Mouse (Mus musculus) embryonic facial prominence, embryonic 10.5 days (tissue): Measurements from ENCODE around the gene Tra2b. TPM values are rescaled to one million over a fixed set of nuclear protein-coding genes. Genes with fewer than 3 reads are reported as not detected.
"Not testable (repeated sequence)": the region's sequence is repeated elsewhere in the genome, so short reads cannot be mapped to it uniquely, and the experiment has no call there.

ENCODE experiments used
- DNase-seq: peaks from one replicate; pipeline ENCODE4 v3.0.0-alpha.2; 2017; ENCODE audit warnings: low spot score
- H3K27ac ChIP-seq: fragments of 300-500 bp; sonication (generic); replicated peaks from 2 replicates; pipeline ENCODE4 v1.5.1; 2016; ENCODE audit warnings: mild to moderate bottlenecking
- H3K27me3 ChIP-seq: fragments of 300-500 bp; sonication (generic); replicated peaks from 2 replicates; pipeline ENCODE4 v1.6.1; 2016; ENCODE audit warnings: low read depth, mild to moderate bottlenecking; ENCODE audit not compliant: poor library complexity, severe bottlenecking
- H3K36me3 ChIP-seq: fragments of 300-500 bp; sonication (generic); replicated peaks from 2 replicates; pipeline ENCODE4 v1.6.1; 2016; ENCODE audit warnings: mild to moderate bottlenecking, moderate library complexity
- H3K4me1 ChIP-seq: fragments of 300-500 bp; sonication (generic); 2 replicates; pipeline ENCODE4 v1.6.1; 2016
- H3K4me3 ChIP-seq: fragments of 300-500 bp; sonication (generic); 2 replicates; pipeline ENCODE4 v1.5.1; 2016; ENCODE audit warnings: mild to moderate bottlenecking, moderate library complexity
- H3K9me3 ChIP-seq: fragments of 300-500 bp; sonication (generic); 2 replicates; pipeline ENCODE4 v1.6.1; 2016; ENCODE audit warnings: mild to moderate bottlenecking
- WGBS: fragments of 180-500 bp; shearing (Covaris S2); methylation state at CpG from one replicate; pipeline ENCODE4 v1.1.7; 2016; 5-methylcytosine and 5-hydroxymethylcytosine counted together
- polyA plus RNA-seq: library from polyadenylated mRNA; unstranded; fragments of >200 nt; fragmentation: Nextera tagmentation; extraction: Ambion mirVana; gene quantifications from 2 replicates; pipeline ENCODE4 v1.2.1, GENCODE M21; 2016

Gene Tra2b
- 494 and 506 TPM in 2 replicates for polyA plus RNA-seq

DNA sequence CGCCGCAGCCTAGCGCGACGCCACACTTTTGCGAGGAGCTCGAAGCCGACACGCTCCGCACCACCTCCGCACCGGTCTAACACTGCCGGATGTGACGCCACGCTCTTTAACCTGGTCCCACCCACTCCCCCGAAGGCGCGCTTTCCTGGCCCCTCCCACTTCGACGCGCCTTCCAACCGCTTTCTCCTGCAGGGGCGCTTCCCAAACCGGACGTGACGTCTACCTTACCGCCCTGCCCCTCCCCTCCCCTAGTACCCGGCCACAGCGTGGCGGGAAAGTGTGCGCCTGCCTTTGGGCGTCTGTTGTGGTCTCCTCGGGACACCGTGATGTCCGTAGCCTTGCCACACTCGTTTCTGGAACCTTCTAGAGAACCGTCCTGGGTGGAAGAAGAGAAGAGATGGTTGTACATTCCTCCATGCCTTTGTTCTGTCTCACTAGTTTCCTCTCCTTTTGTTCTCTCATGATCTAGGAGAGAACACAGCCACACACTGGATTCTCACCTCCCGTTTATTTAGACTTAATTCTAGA lies at the start of gene Tra2b:
Gene Tra2b, minus strand, starts transcription at position 157 of the 528 bp plus-strand sequence.
- Histone ChIP-seq H3K36me3 (peaks cover 23% of the 10 kb centered on the region), H3K27me3 (no peaks in the 10 kb centered on the region), H3K27ac (peak within 1 kb of the TSS; percentile 96), H3K9me3 (no peaks in the 10 kb centered on the region), H3K4me3 (peak within 1 kb of the TSS; percentile 94), H3K4me1 (peaks cover 23% of the 10 kb centered on the region)
- DNase-seq: peak; percentile 99
- WGBS: under 1% methylated on average over 38 of the region's 38 CpGs

- Histone ChIP-seq H3K27ac (no peak overlapping the region), H3K36me3 (no peaks in the 10 kb centered on the region), H3K4me3 (no peak overlapping the region), H3K4me1 (peaks cover 27% of the 10 kb centered on the region), H3K27me3 (no peaks in the 10 kb centered on the region), H3K9me3 (no peaks in the 10 kb centered on the region)
- peak; percentile 42 for DNase-seq
- 29% methylated on average over 1 of the region's 1 CpGs for WGBS
These were observed 44.8 kb upstream of the Tra2b start for GRCm38 (mm10) chr16:22310649-22311048.

- peak; percentile 79 for DNase-seq
- no peak overlapping the region for H3K4me3 ChIP-seq
- no peaks in the 10 kb centered on the region for H3K27me3 ChIP-seq
- 32% methylated on average over 5 of the region's 5 CpGs for WGBS
- no peaks in the 10 kb centered on the region for H3K36me3 ChIP-seq
- H3K9me3 ChIP-seq: no peaks in the 10 kb centered on the region
- no peak overlapping the region for H3K27ac ChIP-seq
- 0 out of 2 replicates have a peak, but pooled peaks cover 5% of the 10 kb centered on the region for H3K4me1 ChIP-seq
These were observed 36.8 kb upstream of the Tra2b start for GRCm38 (mm10) chr16:22302606-22303005.

- Histone ChIP-seq H3K27me3 (no peaks in the 10 kb centered on the region), H3K27ac (no peak overlapping the region), H3K4me1 (0 out of 2 replicates have a peak, but pooled peaks cover 5% of the 10 kb centered on the region), H3K9me3 (no peaks in the 10 kb centered on the region), H3K36me3 (no peaks in the 10 kb centered on the region), H3K4me3 (no peak overlapping the region)
- no peak for DNase-seq
- 80% methylated on average over 3 of the region's 3 CpGs for WGBS
These were observed 35.6 kb upstream of the Tra2b start for GRCm38 (mm10) chr16:22301378-22301777.

DNA sequence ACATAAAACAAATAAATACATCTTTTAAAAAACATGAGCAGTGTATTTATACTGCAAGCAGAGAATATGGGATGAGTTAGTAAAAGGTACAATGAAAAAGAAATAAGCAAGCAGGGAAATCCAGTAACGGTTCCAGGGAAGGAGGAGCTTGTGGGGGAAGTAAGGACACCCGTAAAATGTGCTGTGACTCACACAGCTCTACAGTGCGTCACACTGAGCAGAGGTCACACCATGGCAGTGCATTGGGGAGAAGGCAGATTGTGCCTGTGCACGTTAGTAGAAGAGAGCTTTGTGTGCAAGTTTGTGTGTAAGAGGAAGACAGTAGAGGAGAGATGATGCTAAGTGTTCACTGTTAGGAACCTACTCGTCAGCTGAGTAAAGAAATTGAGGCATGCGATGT lies 31.1 kb upstream of the Tra2b start:
- Histone ChIP-seq H3K27me3 (no peaks in the 10 kb centered on the region), H3K36me3 (no peaks in the 10 kb centered on the region), H3K9me3 (peaks cover 1% of the 10 kb centered on the region; the same call in 1 of the 2 replicates), H3K4me1 (0 out of 2 replicates have a peak, but pooled peaks cover 5% of the 10 kb centered on the region), H3K4me3 (no peak overlapping the region), H3K27ac (no peak overlapping the region)
- WGBS: 79% methylated on average over 6 of the region's 6 CpGs
- DNase-seq: no peak

DNA sequence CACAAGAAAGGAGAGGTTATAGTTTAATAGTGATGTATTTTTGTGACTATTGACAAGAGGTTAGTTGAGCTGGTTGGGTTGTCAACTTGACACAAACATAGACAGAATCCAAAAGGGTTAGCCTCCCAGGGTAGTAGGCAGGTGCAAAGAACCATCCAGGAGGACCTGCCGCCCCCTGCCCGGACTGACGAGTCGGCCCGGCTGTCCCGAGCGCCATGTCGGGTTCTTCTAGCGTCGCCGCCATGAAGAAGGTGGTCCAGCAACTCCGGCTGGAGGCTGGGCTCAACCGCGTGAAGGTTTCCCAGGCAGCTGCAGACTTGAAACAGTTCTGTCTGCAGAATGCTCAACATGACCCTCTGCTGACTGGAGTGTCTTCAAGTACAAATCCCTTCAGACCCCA lies 29.0 kb upstream of the Tra2b start:
- H3K27me3 ChIP-seq, DNase-seq, H3K4me1 ChIP-seq, H3K4me3 ChIP-seq, H3K27ac ChIP-seq, H3K9me3 ChIP-seq, H3K36me3 ChIP-seq: not testable (repeated sequence)
- WGBS: 96% methylated on average over 14 of the region's 14 CpGs

- no peak for DNase-seq
- peaks cover 10% of the 10 kb centered on the region for H3K9me3 ChIP-seq
- no peak overlapping the region for H3K27ac ChIP-seq
- no peak overlapping the region for H3K4me3 ChIP-seq
- no peaks in the 10 kb centered on the region for H3K27me3 ChIP-seq
- H3K4me1 ChIP-seq: no peaks in the 10 kb centered on the region
- WGBS: 58% methylated on average over 2 of the region's 2 CpGs
- H3K36me3 ChIP-seq: no peaks in the 10 kb centered on the region
These were observed 27.8 kb upstream of the Tra2b start for GRCm38 (mm10) chr16:22293600-22293999.

GRCm38 (mm10) chr16:22292394-22292793 lies 26.6 kb upstream of the Tra2b start:
- H3K4me1 ChIP-seq: no peaks in the 10 kb centered on the region
- WGBS: 89% methylated on average over 4 of the region's 4 CpGs
- H3K4me3 ChIP-seq: no peak overlapping the region
- no peak for DNase-seq
- H3K27ac ChIP-seq: no peak overlapping the region
- no peaks in the 10 kb centered on the region for H3K27me3 ChIP-seq
- H3K9me3 ChIP-seq: peaks cover 10% of the 10 kb centered on the region
- no peaks in the 10 kb centered on the region for H3K36me3 ChIP-seq

DNA sequence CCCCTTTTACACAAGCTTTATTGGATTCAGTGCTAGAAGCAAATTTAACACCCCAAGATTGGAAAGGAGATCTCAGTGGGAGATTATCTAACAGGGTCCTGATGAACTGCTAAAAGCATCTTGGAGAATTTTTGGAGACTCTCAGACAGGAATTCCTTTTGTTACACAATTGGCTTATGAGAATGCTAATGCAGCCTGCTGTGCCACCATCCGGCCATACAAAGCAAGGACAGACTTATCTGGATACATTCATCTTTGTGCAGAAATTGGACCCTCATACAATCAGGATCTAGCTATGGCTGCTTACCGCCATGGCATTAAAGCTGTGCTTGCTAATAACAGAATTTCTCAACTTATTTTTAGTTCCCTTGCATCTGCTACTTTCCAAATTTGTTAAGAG lies 23.8 kb upstream of the Tra2b start:
- no peak for DNase-seq
- no peaks in the 10 kb centered on the region for H3K27me3 ChIP-seq
- H3K27ac ChIP-seq: no peak overlapping the region
- H3K9me3 ChIP-seq: peaks cover 10% of the 10 kb centered on the region
- no peaks in the 10 kb centered on the region for H3K4me1 ChIP-seq
- 77% methylated on average over 2 of the region's 2 CpGs for WGBS
- H3K4me3 ChIP-seq: no peak overlapping the region
- no peaks in the 10 kb centered on the region for H3K36me3 ChIP-seq

- H3K27me3 ChIP-seq: no peaks in the 10 kb centered on the region
- 81% methylated on average over 1 of the region's 1 CpGs for WGBS
- H3K4me3 ChIP-seq: no peak overlapping the region
- DNase-seq: no peak
- no peaks in the 10 kb centered on the region for H3K36me3 ChIP-seq
- H3K4me1 ChIP-seq: no peaks in the 10 kb centered on the region
- H3K9me3 ChIP-seq: peaks cover 10% of the 10 kb centered on the region
- H3K27ac ChIP-seq: no peak overlapping the region
These were observed 21.2 kb upstream of the Tra2b start for GRCm38 (mm10) chr16:22286996-22287395.

- Histone ChIP-seq H3K27me3 (no peaks in the 10 kb centered on the region), H3K9me3 (peaks cover 6% of the 10 kb centered on the region), H3K4me3 (no peak overlapping the region), H3K4me1 (no peaks in the 10 kb centered on the region), H3K27ac (no peak overlapping the region), H3K36me3 (no peaks in the 10 kb centered on the region)
- DNase-seq: no peak
These were observed 10.7 kb upstream of the Tra2b start for GRCm38 (mm10) chr16:22276536-22276935.

- Histone ChIP-seq H3K4me1 (no peaks in the 10 kb centered on the region), H3K27ac (no peak overlapping the region), H3K27me3 (no peaks in the 10 kb centered on the region), H3K36me3 (no peaks in the 10 kb centered on the region), H3K4me3 (no peak overlapping the region), H3K9me3 (peaks cover 6% of the 10 kb centered on the region)
- DNase-seq: no peak
- WGBS: 51% methylated on average over 2 of the region's 2 CpGs
These were observed 9.3 kb upstream of the Tra2b start for GRCm38 (mm10) chr16:22275142-22275541.

DNA sequence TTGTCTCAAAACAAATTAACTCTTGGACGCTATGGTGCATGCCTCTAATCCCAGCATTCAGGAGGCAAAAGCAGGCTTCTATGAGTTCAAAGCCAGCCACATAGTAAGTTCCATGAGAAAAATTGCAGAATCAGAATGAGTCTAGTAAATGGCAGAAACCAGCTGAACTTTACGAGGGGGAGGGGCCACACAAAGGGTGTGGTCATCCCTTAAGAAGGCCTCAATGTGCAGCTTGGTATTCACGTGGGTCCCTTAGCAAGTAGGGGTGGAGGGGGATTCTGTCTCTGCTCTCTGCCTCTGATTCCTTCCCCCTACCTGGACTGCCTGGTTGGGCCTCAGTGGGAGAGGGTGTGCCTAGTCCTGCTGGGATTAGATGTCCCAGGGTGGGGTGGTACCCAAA lies 4.7 kb upstream of the Tra2b start:
- H3K36me3 ChIP-seq: no peaks in the 10 kb centered on the region
- H3K9me3 ChIP-seq: no peaks in the 10 kb centered on the region
- no peaks in the 10 kb centered on the region for H3K27me3 ChIP-seq
- no peak overlapping the region for H3K4me3 ChIP-seq
- peaks cover 10% of the 10 kb centered on the region for H3K4me1 ChIP-seq
- H3K27ac ChIP-seq: no peak overlapping the region
- 64% methylated on average over 3 of the region's 3 CpGs for WGBS
- no peak for DNase-seq
